Mouse (Mus musculus): ENCODE measurements at regions not wholly inside any gene's neighbourhood (a gene's known extent, or its start where the extent isn't known, plus 50 kb on each side); places are given as distances from the start of the nearest gene placed in this dataset.

- no peak for DNase-seq
Measured at GRCm38 (mm10) chrX:11926868-11927535, 233.2 kb downstream of the Bcor start.

GRCm38 (mm10) chrX:11929448-11929847 is 230.7 kb downstream of the Bcor start:
- peak; percentile 30 for DNase-seq

- DNase-seq = peak; percentile 23
Measured at GRCm38 (mm10) chrX:11931432-11931831, 228.7 kb downstream of the Bcor start.

GRCm38 (mm10) chrX:11935337-11935736 is 224.8 kb downstream of the Bcor start:
- DNase-seq = peak; percentile 86

- DNase-seq = no peak
Measured at GRCm38 (mm10) chrX:11940246-11940645, 219.9 kb downstream of the Bcor start.

GRCm38 (mm10) chrX:11943367-11943766 is 216.8 kb downstream of the Bcor start:
- peak; percentile 21 for DNase-seq

- no peak for DNase-seq
Measured at GRCm38 (mm10) chrX:11944574-11944973, 215.6 kb downstream of the Bcor start.

GRCm38 (mm10) chrX:11945280-11945679 is 214.9 kb downstream of the Bcor start:
- DNase-seq = no peak

- peak; percentile 32 for DNase-seq
Measured at GRCm38 (mm10) chrX:11952193-11952592, 208.0 kb downstream of the Bcor start.

- peak; percentile 16 for DNase-seq
Measured at GRCm38 (mm10) chrX:11956194-11956593, 204.0 kb downstream of the Bcor start.

- DNase-seq = no peak
Measured at GRCm38 (mm10) chrX:11957011-11957410, 203.1 kb downstream of the Bcor start.

GRCm38 (mm10) chrX:11959871-11960552 is 200.1 kb downstream of the Bcor start:
- DNase-seq = no peak

- DNase-seq = no peak
Measured at GRCm38 (mm10) chrX:11961350-11961749, 198.8 kb downstream of the Bcor start.

- DNase-seq = no peak
Measured at GRCm38 (mm10) chrX:11964428-11964827, 195.7 kb downstream of the Bcor start.

GRCm38 (mm10) chrX:11978679-11979078 is 181.5 kb downstream of the Bcor start:
- no peak for DNase-seq

- DNase-seq = no peak
Measured at GRCm38 (mm10) chrX:11983276-11983675, 176.9 kb downstream of the Bcor start.
